Mouse (Mus musculus) layer of hippocampus, adult 18-20 months (tissue): ENCODE data around the gene Gm9903. TPM values are rescaled to one million over a fixed set of nuclear protein-coding genes. Genes with fewer than 3 reads are reported as not detected.
A peak's percentile ranks its signal among the peaks of the same experiment; 100 is the strongest.

ENCODE experiments used
- DNase-seq, 2 experiments: peaks; one replicate each; pipeline ENCODE4 v3.0.0; 2022; ENCODE audit warnings: low spot score in 2 of 2
- total RNA-seq, 2 experiments: library from RNA; stranded (reverse); gene quantifications; 2 replicates each; pipeline ENCODE4 v1.2.3; 2021

Gene Gm9903
- total RNA-seq, 2 experiments from 2014 or later: 0.56 to 0.77 TPM

DNA sequence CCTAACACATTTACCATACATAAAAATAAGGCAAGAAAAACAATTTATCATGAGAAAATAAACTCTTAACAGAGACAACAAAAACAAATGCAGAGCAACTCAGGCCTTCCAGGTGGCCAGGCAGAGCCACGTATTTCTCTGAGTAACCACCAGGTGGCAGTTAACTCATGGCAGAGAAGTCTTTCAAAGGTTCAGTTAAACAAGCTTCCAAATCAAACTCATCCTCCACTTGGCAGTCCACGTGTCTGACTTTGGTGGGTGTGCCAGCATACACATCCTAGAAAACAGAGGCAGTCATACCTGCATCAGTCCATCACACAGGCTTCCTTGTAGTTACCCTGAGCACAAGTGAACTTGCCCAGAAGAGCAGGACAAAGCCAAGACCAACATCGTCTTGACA lies 10.9 kb downstream of the Gm9903 start:
- DNase-seq: peak; percentile 38 to 70

- DNase-seq: no peak
These were observed 21.3 kb downstream of the Gm9903 start for GRCm38 (mm10) chr5:33651017-33651416.

DNA sequence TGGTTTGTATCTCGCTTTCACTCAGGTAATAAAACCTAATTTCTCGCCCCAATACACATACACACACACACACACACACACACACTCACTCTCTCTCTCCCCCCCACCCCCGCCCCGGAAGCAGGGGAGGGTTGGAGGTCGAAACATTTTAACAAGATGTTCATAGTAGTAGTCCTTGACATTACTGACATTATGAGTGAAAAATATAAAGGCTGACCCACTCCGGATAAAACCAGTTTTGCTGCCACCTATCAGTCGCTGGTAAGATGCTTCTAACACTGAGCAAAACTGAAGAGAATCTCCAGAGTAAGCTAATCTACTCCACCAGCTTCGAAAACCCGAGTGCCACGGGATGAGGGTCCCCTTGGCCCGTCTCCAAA lies 21.8 kb downstream of the Gm9903 start:
- no peak for DNase-seq

DNA sequence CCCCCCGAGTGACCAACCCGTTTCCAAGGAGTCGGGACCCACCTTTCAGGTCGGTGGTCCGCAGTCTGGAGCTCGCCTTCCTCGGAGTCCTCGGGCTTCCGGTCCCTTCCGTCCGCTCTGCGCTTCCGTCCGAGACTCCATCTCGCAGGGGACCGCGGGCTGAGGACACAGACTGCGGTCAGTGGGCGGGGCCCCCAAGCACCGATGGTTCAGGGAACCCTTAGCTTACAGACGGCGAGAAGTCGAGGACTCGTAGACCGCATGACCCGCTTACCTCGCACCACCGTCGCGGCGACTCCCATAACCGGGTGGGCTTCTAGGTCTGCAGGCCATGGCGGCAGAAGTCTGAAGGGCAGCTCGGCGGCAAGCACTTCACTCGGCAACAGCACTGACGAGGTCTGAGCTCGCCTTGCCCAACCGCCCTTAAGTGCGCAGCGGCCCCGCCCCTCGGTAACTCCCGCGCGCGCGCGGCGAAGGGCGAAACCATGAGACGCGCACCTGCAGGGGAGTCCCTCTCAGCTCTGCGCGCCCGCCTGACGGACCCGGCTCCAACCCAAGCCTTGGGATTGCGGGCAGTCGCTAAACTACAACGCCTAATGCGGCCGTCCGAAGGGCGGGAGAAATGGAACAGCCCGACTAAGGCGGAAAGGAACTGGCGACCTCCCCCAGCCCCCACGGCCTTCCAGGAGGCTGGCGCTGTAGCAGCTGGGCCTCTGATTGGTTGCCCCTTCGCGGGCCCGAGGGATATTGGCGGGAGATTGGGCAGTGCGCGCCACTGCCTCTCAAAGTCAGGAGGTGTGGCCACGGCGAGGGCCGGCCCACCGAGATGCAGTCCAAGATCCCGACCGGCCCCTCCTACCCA lies 22.4 kb downstream of the Gm9903 start, which contains the start of gene Slbp:
TSS of gene Slbp (minus strand) at position 654 of the 862 bp plus-strand sequence.
- peak; percentile 95 to 97 for DNase-seq

DNA sequence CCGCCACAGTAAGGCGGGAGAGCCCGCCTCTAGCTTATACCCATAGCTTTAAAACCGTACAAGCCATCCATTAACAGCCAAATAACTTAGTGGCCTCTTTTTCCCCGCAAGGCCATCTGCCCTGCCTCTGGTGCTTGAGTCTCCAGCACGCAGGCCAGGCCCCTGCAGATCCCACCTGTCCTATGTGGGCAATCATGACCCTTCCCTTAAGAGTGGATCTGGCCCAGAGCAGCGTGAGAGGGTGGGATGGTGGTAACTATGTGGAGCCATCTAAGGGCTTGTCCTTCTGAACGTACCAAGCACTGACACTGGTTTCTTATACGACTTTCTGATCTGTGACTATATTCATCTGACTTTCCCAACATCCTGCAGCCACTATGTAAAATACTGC lies 23.1 kb downstream of the Gm9903 start:
- no peak for DNase-seq

GRCm38 (mm10) chr5:33654424-33654823 lies 24.7 kb downstream of the Gm9903 start:
- DNase-seq: no peak

DNA sequence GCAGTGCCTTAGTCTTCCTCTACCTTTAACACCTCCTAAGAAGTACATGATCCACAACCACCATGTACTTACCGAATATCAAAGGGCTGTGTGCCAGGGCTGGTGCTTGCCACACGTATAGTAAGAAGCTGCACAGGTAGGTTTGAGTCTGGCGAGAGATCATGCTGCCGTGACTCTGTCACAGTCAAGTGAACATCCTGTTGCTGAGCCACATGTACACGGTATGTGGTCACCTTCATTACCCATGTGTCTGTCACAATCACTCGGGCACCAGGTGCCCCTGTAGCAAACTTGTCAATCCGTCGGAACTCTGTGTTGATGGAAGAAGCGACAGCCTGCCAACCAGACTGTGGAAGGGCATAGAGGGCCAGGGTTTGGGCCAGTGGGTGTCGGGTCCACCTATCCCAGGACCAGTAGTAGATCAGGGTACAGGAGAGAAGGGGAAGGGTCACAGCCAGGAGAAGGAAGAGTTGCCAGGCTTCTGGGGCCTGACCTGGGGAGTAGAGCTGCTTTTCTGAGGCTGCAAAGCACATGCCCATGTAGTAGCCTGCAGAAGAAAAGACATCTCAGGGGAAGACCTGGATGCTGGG lies 25.6 kb downstream of the Gm9903 start:
- DNase-seq: no peak

DNA sequence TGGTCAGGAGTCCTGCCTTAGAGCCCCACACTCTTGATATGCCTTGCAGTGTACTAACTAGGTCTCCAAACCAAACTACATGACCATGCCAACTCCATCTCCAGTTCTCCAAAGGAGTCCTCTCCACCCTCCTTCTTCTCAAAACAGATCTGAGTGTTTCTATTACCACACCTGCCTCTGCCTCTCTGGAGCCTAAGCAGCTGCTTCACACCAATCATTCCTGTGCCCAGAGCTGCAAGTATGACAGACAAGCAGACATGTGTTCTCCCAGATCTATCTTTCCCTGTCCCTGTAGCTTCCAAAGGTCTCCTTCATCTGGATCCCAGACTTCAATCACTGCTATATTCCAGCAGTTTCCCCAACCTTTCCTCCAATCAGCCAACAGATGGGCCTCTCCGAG lies 27.0 kb downstream of the Gm9903 start:
- no peak for DNase-seq

GRCm38 (mm10) chr5:33657251-33657786 lies 27.6 kb downstream of the Gm9903 start:
- DNase-seq: no peak

GRCm38 (mm10) chr5:33657787-33658663 lies 28.3 kb downstream of the Gm9903 start, which contains the start of the genes Tacc3 and Tmem129:
Gene Tacc3 (plus strand): TSS chr5:33658128.
Gene Tmem129 (minus strand): TSS chr5:33658416.
- peak; percentile 99 for DNase-seq

GRCm38 (mm10) chr5:33658664-33659050 lies 28.9 kb downstream of the Gm9903 start:
- no peak for DNase-seq

DNA sequence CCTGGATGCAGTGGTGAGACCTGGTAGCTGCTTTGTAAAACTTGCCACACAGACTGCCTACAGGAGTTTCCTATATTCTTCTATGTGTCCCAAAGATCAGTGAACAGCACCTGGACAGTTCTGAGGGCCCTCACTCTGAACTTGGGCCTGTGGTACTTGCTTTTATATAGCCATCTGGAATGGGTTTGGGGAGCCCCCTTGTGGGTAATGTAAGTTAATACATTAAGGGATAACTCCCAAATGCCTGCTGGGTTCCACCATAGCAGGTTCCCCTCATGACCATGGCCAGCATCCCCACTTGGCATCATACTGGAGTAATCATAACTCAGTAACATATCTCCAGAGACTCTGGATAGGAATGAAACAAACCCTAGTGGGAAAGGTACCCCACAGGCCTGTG lies 38.5 kb downstream of the Gm9903 start:
- no peak for DNase-seq

- no peak for DNase-seq
These were observed 41.9 kb downstream of the Gm9903 start for GRCm38 (mm10) chr5:33671659-33672058.

DNA sequence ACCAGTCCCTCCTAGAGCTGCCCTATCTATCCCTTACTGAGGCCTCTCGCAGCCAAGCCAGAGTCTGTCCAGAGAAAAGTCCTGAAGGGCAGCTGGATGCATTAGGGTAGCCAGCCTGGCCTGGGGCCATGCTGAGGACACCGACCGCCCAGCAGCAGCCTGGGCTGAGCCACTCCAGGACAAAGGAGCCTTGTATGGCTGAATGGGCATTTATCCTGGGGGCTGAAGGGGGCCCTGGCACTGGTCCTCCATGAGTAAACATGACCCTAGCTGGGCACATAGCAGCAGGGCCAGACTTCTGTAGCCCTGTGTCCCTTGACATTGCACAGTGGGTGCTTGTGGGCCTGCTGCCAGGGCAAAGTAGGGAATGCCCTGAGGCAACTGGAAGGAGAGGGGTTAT lies 44.7 kb downstream of the Gm9903 start:
- peak; percentile 38 to 63 for DNase-seq

GRCm38 (mm10) chr5:33675964-33676363 lies 46.2 kb downstream of the Gm9903 start:
- peak in 1 of 2 experiments; percentile 83 for DNase-seq

GRCm38 (mm10) chr5:33678244-33678643 lies 48.5 kb downstream of the Gm9903 start:
- no peak for DNase-seq

- DNase-seq: no peak
These were observed 51.3 kb downstream of the Gm9903 start for GRCm38 (mm10) chr5:33681044-33681443.
